Mouse (Mus musculus) thymus, postnatal 0 days (tissue): Measurements from ENCODE around the gene Pacsin1. TPM values are rescaled to one million over a fixed set of nuclear protein-coding genes. Genes with fewer than 3 reads are reported as not detected.

Experiments used
- DNase-seq: peaks from one replicate; pipeline ENCODE4 v3.0.0-alpha.2; 2015; ENCODE audit warnings: low spot score
- polyA plus RNA-seq: library from polyadenylated mRNA; unstranded; fragments of >200 nt; fragmentation: Nextera tagmentation; extraction: Ambion mirVana; gene quantifications from 2 replicates; pipeline ENCODE4 v1.2.1, GENCODE M21; 2015

Pacsin1 gene
- polyA plus RNA-seq, result 19.8 and 20.1 TPM in 2 replicates

GRCm38 (mm10) chr17:27655089-27656010, at the start of gene Pacsin1:
Gene Pacsin1, plus strand, starts transcription at chr17:27655509.
- DNase-seq, result peak; percentile 74

GRCm38 (mm10) chr17:27609576-27609975, 45.7 kb upstream of the Pacsin1 start:
- no peak for DNase-seq

DNA sequence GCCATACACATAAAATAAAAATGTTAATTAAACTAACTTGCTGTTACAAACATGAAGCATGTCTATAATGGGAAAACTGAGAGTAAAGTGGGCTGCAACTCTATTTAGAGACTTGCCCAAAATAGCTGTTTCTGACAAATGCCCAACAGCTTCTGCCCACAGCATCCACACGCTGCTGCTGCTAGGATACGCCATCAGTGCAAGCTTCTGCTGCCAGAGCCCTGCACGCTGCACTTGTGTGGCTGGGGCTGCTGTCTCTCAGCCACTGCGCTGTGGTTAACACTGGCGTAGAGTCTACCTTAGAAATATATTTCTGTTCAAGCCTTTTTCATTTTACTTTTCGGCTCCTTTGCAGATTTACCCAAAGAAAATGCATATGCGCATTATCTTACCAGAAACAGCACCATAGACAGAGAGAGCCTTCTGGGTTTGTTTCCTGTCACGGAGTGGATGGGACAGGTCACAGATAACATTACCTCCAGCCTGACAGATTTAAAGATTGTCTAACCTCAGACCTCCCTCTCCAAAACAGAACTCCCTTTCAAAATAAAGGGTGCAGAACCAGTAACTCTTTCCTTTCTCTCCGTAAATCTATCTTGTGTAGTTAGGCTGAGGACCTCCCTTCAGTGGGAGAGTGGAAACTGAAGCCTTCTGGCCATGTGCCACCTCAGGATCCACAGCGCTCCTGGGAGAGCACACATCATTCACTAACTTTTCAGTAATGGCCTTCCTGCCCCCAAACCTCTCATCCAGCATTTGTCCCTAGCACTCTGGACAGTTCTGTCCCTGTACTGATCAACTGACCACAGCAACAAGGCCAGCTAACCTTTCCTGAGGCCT, 44.4 kb upstream of the Pacsin1 start:
- no peak for DNase-seq

GRCm38 (mm10) chr17:27611519-27611884, 43.8 kb upstream of the Pacsin1 start:
- DNase-seq, result no peak

DNA sequence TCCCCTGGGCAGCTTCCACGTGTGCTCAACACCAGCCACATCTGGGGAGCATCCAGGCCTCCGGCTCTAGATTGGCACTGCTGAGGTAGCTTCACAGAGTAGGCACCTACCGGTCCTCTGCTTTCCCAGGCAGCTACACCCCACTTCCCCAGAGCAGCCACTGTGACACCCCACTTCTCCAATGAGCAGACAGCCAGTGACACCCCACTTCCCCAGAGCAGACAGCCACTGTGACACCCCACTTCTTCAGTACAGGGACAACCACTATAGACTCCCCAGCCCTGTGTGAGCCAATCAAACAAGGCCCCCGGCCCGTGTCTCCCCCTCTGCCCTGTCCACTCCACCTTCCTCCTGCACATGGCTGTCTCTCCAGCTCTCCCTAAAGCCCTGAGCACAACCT, 43.3 kb upstream of the Pacsin1 start:
- no peak for DNase-seq

DNA sequence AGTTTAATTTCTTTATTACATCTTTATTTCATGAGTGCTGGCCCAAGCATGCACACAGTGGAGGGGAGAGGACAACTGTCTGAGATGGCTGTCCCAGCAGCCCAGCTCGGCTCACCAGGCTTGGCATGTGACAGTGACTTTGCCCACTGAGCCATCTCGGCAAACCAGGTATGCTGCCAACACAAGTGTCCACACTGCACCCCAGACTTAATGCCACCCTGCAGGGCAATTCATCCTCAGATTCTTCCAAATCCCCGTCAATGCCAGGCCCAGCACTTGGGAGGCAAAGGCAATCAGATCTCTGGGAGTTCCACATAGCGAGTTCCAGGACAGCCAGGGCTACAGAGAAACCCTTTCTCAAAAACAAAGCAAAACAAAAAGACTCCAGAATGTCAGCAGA, 42.3 kb upstream of the Pacsin1 start:
- DNase-seq, result no peak

- no peak for DNase-seq
Measured at GRCm38 (mm10) chr17:27615388-27615787, 39.9 kb upstream of the Pacsin1 start.

- no peak for DNase-seq
Measured at GRCm38 (mm10) chr17:27621161-27621560, 34.1 kb upstream of the Pacsin1 start.

- no peak for DNase-seq
Measured at GRCm38 (mm10) chr17:27621705-27622531, 33.4 kb upstream of the Pacsin1 start.

DNA sequence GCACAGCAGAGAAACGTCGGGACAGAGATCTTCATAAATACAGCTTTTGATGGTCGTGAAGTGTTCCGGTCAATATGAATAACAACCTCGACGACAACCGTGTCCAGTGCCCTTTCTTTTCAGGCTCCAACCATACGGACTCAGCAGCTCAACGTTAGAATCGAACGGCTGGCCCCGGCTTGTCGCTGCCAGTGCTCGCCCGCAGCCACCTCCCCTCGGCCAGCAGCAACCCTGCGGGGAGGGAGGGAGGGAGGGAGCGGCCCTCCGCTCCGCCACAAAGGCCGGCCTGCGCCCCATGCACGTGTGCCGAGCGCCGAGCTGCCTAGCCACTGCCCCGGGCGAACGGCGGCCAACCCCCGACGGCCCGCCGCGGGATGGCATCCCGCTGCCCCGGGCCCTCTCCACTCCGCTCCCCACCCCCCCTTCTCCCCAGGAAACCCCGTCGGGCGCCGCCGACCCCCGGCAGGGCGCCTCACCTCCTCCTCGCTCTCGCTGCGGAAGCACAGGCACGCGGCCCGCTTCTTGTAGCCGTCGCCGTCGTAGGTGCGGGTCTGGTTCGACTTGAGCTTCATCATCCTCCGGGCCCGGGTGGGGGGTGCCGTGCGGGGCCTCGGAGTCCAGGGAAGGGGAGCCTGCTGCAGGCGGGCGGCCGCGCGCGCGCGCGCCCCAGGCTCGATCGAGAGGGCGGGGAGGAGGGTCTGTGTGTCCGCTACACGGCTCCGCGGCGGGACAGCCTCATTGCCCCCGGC, 32.5 kb upstream of the Pacsin1 start:
- peak; percentile 60 for DNase-seq

- DNase-seq, result peak; percentile 96
Measured at GRCm38 (mm10) chr17:27623360-27624326, 31.7 kb upstream of the Pacsin1 start, which contains the start of gene Nudt3. Gene Nudt3, minus strand, starts transcription at chr17:27623495.

DNA sequence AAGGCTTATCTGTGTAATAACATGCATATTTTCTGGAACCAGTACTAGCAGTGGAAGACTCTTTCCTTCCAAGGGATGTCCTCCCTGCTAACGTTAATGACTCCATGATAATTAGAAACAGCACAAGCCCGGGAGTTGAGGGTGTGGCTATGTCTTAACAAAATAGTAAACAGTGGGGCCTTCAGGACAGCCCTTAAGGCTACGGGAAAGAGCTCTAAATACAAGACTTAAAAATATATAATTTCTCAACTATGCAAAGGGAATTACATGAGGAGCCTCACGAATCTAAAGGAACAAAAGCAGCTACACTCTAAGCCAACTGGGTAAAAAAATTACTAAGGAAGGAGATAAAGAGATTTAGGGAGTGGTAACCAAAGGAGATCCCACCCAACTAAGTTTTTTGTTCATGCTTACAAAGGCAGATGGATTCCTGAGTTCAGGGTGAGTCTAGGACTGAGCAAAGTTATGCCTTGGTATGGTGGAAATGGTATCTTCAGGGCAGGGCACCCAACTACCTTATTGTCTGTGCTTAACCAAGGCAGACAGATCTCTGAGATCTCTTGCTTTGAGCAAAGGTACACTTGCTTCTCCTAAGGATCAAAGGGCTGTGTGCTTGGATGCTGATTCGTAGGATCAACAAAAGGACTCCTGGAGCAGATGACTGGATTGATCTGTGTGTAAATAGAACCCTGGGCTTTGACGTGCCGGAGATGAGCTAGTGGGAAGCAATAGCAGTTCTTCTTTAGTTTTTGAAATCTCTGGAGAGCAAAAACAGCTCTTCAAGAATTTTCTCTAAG, 29.7 kb upstream of the Pacsin1 start:
- DNase-seq, result no peak

DNA sequence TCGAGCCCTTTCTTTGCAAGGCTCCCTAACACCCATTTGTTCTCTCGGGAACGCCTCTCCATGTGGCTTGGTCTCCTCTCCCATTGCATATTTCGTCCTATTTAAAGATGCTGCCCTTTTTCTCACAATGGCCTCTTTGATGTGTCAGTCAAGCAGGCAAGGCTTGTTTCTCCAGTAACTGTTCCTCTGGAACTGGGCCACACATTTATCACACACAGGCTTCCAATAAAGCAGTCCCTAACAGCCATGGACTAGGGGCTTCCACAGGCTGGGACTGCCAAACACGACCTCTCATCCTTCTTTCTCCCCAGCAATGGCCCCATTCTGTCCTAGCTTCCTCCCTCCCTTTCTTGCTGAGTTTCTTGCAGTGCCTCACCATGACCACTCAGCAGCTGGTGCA, 28.6 kb upstream of the Pacsin1 start:
- no peak for DNase-seq

- DNase-seq, result no peak
Measured at GRCm38 (mm10) chr17:27627451-27627850, 27.9 kb upstream of the Pacsin1 start.

- DNase-seq, result no peak
Measured at GRCm38 (mm10) chr17:27628376-27628775, 26.9 kb upstream of the Pacsin1 start.

- peak; percentile 79 for DNase-seq
Measured at GRCm38 (mm10) chr17:27629249-27630020, 25.9 kb upstream of the Pacsin1 start.

DNA sequence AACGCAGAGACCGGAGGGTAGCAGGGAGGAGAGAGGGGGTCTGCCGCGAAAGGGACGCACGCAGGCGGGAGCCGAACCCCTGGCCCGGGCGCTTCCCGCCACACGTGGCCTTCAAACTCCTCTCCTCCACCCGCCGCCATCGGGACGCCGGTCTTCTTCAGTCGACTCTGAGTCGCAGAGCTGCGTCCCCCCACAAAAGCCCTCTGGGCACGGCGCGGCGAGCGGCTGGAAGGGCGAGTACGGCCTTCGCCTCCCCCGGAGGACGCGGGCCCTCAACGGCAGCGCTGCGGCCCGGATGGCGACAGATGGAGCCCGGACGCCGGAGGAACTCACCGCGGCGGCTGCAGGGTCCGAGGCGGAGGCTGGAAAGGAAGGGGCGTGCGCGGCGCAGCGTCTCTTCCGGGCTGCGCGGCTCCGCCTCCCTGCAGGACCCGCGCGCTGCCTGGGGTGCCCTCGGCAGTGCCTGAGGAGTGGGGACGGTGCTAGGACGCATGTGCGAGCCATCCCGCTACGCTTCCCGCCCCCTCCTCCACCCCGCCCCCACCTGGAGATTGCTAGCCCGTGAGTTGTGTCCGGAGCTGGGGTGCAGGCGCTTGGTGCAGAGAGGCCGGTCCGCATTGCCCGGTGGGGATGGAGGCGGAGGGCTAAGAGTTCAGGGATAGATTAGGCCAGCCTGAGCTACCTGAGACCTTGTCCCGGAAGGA, 20.3 kb upstream of the Pacsin1 start, which contains the start of gene RPS10-NUDT3:
Gene RPS10-NUDT3, minus strand, starts transcription at position 352 of the 704 bp plus-strand sequence.
- DNase-seq, result peak; percentile 95
